Mouse (Mus musculus) heart, embryonic 14.5 days (tissue): ENCODE data around the gene Acap2. TPM values are rescaled to one million over a fixed set of nuclear protein-coding genes. Genes with fewer than 3 reads are reported as not detected.
A peak's percentile ranks its signal among the peaks of the same experiment; 100 is the strongest.

Source experiments
- ATAC-seq: fragments of 200-750 bp; cut with Nextera tagmentation; 2 replicates; pipeline ENCODE4 v1.8.0; 2017; ENCODE audit warnings: low read depth, moderate TSS enrichment; ENCODE audit not compliant: insufficient number of reproducible peaks, insufficient read depth, low FRiP score
- H3K27ac ChIP-seq, 2 experiments: fragments of 200-500 bp in 1 of 2; fragments of 300-500 bp in 1 of 2; sonication (generic) in 1 of 2; replicated peaks in 1 of 2; 2 replicates each; pipeline ENCODE4 v1.5.1; 2012 to 2014; ENCODE audit warnings: low read depth in 2 of 2, low read length in 2 of 2, control low read depth in 1 of 2, mild to moderate bottlenecking in 1 of 2, mixed read lengths in 1 of 2; ENCODE audit not compliant: control insufficient read depth in 1 of 2, insufficient read depth in 1 of 2
- H3K27me3 ChIP-seq: fragments of 300-500 bp; sonication (generic); 2 replicates; pipeline ENCODE4 v1.6.1; 2014; ENCODE audit warnings: mild to moderate bottlenecking, low read length, control low read depth; ENCODE audit not compliant: control insufficient read depth, insufficient read depth
- H3K36me3 ChIP-seq: fragments of 300-500 bp; sonication (generic); 2 replicates; pipeline ENCODE4 v1.6.1; 2014; ENCODE audit warnings: mild to moderate bottlenecking, control low read depth, low read length, mixed read lengths; ENCODE audit not compliant: control insufficient read depth, insufficient read depth
- H3K4me1 ChIP-seq, 2 experiments: fragments of 200-500 bp in 1 of 2; fragments of 300-500 bp in 1 of 2; sonication (generic) in 1 of 2; 2 replicates each; pipeline ENCODE4 v1.6.1; 2012 to 2014; ENCODE audit warnings: low read length in 2 of 2, control low read depth in 1 of 2, mixed read lengths in 1 of 2; ENCODE audit not compliant: control insufficient read depth in 2 of 2, insufficient read depth in 2 of 2
- H3K4me2 ChIP-seq: fragments of 300-500 bp; sonication (generic); 2 replicates; pipeline ENCODE4 v1.6.1; 2014; ENCODE audit warnings: mild to moderate bottlenecking, low read length
- H3K4me3 ChIP-seq, 2 experiments: fragments of 200-500 bp in 1 of 2; fragments of 300-500 bp in 1 of 2; sonication (generic) in 1 of 2; 2 replicates each; pipeline ENCODE4 v1.5.1; 2012 to 2014; ENCODE audit warnings: low read length in 2 of 2, mild to moderate bottlenecking in 2 of 2, control low read depth in 1 of 2, low read depth in 1 of 2, moderate library complexity in 1 of 2; ENCODE audit not compliant: control insufficient read depth in 1 of 2, insufficient read depth in 1 of 2
- H3K9ac ChIP-seq: fragments of 300-500 bp; sonication (generic); 2 replicates; pipeline ENCODE4 v1.6.1; 2014; ENCODE audit warnings: mild to moderate bottlenecking, low read length
- H3K9me3 ChIP-seq: fragments of 300-500 bp; sonication (generic); 2 replicates; pipeline ENCODE4 v1.6.1; 2016; ENCODE audit warnings: low read length, control low read depth; ENCODE audit not compliant: control insufficient read depth
- WGBS: fragments of 180-500 bp; shearing (Covaris S2); extraction: QIAGEN DNeasy Blood & Tissue Kit; methylation state at CpG from one replicate; pipeline ENCODE4 v1.1.7; 2014; 5-methylcytosine and 5-hydroxymethylcytosine counted together
- polyA plus RNA-seq: library from polyadenylated mRNA; unstranded; fragments of >200 nt; fragmentation: Nextera tagmentation; extraction: Ambion mirVana; gene quantifications from 2 replicates; pipeline ENCODE4 v1.2.1, GENCODE M21; 2014

Acap2 gene
- polyA plus RNA-seq, 1 experiment from 2014 or later, result 14.9 TPM

- Histone ChIP-seq H3K27me3 (no peaks in the 10 kb centered on the region), H3K4me2 (peak overlapping the region; percentile 14; the same call in 1 of the 2 replicates), H3K4me3 (no peak overlapping the region), H3K36me3 (no peaks in the 10 kb centered on the region), H3K9me3 (no peaks in the 10 kb centered on the region), H3K9ac (no peak overlapping the region; the same call in 1 of the 2 replicates), H3K4me1 (peaks cover 12 to 19% of the 10 kb centered on the region in 2 experiments), H3K27ac (peak overlapping the region; percentile 7 to 39; a peak in 1 of 4 replicates)
- ATAC-seq, result no peak
- 32% methylated on average over 6 of the region's 6 CpGs for WGBS
These were observed 9.2 kb downstream of the Acap2 start for GRCm38 (mm10) chr16:31191818-31192217.

- Histone ChIP-seq H3K9me3 (no peaks in the 10 kb centered on the region), H3K4me1 (peaks cover 14 to 19% of the 10 kb centered on the region in 2 experiments)
These were observed 10.6 kb downstream of the Acap2 start for GRCm38 (mm10) chr16:31190426-31190825.

GRCm38 (mm10) chr16:31189291-31189690, 11.8 kb downstream of the Acap2 start:
- no peak overlapping the region for H3K9ac ChIP-seq
- H3K4me2 ChIP-seq, result no peak overlapping the region
- H3K4me3 ChIP-seq, result no peak overlapping the region
- H3K36me3 ChIP-seq, result no peaks in the 10 kb centered on the region
- ATAC-seq, result no peak
- H3K4me1 ChIP-seq, result peaks cover 16 to 25% of the 10 kb centered on the region in 2 experiments
- H3K27ac ChIP-seq, result no peak overlapping the region
- no peaks in the 10 kb centered on the region for H3K27me3 ChIP-seq
- no peaks in the 10 kb centered on the region for H3K9me3 ChIP-seq
- 91% methylated on average over 5 of the region's 5 CpGs for WGBS

More at GRCm38 (mm10) chr16:31190426-31190825, 10.6 kb downstream of the Acap2 start:
- no peak overlapping the region for H3K4me2 ChIP-seq
- no peaks in the 10 kb centered on the region for H3K27me3 ChIP-seq
- no peaks in the 10 kb centered on the region for H3K36me3 ChIP-seq
- 86% methylated on average over 8 of the region's 8 CpGs for WGBS
- ATAC-seq, result no peak
- no peak overlapping the region for H3K4me3 ChIP-seq
- no peak overlapping the region for H3K9ac ChIP-seq
- no peak overlapping the region for H3K27ac ChIP-seq

- Histone ChIP-seq H3K27ac (no peak overlapping the region), H3K4me2 (no peak overlapping the region), H3K9ac (no peak overlapping the region), H3K4me3 (no peak overlapping the region), H3K4me1 (peaks cover 17 to 30% of the 10 kb centered on the region in 2 experiments), H3K36me3 (no peaks in the 10 kb centered on the region), H3K9me3 (no peaks in the 10 kb centered on the region), H3K27me3 (no peaks in the 10 kb centered on the region)
- ATAC-seq, result no peak
- 55% methylated on average over 2 of the region's 2 CpGs for WGBS
These were observed 12.2 kb downstream of the Acap2 start for GRCm38 (mm10) chr16:31188799-31189198.

DNA sequence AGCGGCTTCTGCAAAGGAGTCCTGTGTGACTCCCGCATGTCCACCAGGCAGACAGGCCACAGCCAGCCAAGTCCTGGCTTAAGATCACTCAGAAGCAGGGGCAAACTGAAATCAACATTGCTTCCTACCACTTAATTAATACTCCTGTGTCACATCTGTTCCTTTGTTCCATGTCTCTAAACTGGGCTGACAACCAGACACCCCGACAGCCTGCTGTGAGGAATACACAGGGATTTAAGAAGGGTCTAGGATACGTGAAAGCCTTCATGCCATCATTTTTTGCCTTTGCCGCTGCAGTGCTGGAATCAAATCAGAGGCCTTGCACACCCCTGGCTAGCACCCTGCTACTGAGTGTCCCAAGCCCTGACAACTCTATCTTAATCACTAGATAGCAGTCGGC, 12.8 kb downstream of the Acap2 start:
- Histone ChIP-seq H3K9ac (no peak overlapping the region), H3K4me1 (peaks cover 17 to 34% of the 10 kb centered on the region in 2 experiments), H3K9me3 (no peaks in the 10 kb centered on the region), H3K36me3 (no peaks in the 10 kb centered on the region), H3K27ac (no peak overlapping the region), H3K4me2 (no peak overlapping the region), H3K4me3 (no peak overlapping the region), H3K27me3 (no peaks in the 10 kb centered on the region)
- 63% methylated on average over 6 of the region's 6 CpGs for WGBS
- no peak for ATAC-seq

GRCm38 (mm10) chr16:31187192-31187591, 13.9 kb downstream of the Acap2 start:
- Histone ChIP-seq H3K9ac (no peak overlapping the region), H3K4me1 (peaks cover 19 to 38% of the 10 kb centered on the region in 2 experiments), H3K4me3 (no peak overlapping the region), H3K36me3 (no peaks in the 10 kb centered on the region), H3K9me3 (no peaks in the 10 kb centered on the region), H3K27me3 (no peaks in the 10 kb centered on the region), H3K4me2 (no peak overlapping the region), H3K27ac (no peak overlapping the region)
- 64% methylated on average over 1 of the region's 1 CpGs for WGBS
- no peak for ATAC-seq

GRCm38 (mm10) chr16:31185757-31186156, 15.3 kb downstream of the Acap2 start:
- Histone ChIP-seq H3K27ac (no peak overlapping the region), H3K4me2 (no peak overlapping the region), H3K4me3 (no peak overlapping the region), H3K27me3 (no peaks in the 10 kb centered on the region), H3K36me3 (no peaks in the 10 kb centered on the region), H3K4me1 (peaks cover 14 to 34% of the 10 kb centered on the region in 2 experiments), H3K9me3 (no peaks in the 10 kb centered on the region), H3K9ac (no peak overlapping the region)
- 86% methylated on average over 2 of the region's 2 CpGs for WGBS
- ATAC-seq, result no peak

DNA sequence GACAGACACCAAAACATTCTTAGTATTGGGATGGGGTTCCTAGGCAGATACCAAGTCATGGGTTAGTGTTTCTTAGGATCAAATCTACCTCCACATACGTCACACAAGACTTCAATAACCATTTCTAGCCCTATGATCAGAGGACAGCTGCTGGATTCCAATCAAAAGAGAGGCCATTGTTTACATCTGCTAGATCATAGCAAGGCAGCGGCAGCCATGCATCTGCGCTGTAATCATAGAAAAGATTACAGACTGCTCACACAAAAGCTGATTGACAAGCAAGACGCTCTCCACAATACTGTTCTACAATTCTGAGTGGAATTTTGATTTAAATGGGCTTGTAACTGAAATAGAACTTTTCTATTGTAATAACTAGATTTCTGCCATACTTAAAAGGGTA, 16.3 kb downstream of the Acap2 start:
- Histone ChIP-seq H3K27ac (no peak overlapping the region), H3K4me2 (no peak overlapping the region), H3K36me3 (no peaks in the 10 kb centered on the region), H3K27me3 (no peaks in the 10 kb centered on the region), H3K9me3 (no peaks in the 10 kb centered on the region), H3K4me1 (peaks cover 14 to 34% of the 10 kb centered on the region in 2 experiments), H3K9ac (no peak overlapping the region), H3K4me3 (no peak overlapping the region)
- no peak for ATAC-seq
- whole genome bisulfite sequencing, result 71% methylated on average over 4 of the region's 4 CpGs
